Mouse (Mus musculus) erythroblast, embryonic 14.5 days (primary cell): ENCODE measurements around the gene Zdhhc18.

Experiments
- GATA1 ChIP-seq: IDR thresholded peaks from 2 replicates; pipeline ENCODE4 v1.6.1; 2012; ENCODE audit warnings: low read length, inconsistent platforms, mixed read lengths
- TAL1 ChIP-seq: IDR thresholded peaks from 3 replicates; pipeline ENCODE4 v1.6.1; 2012; ENCODE audit warnings: low read length, inconsistent platforms, mixed read lengths

GRCm38 (mm10) chr4:133656294-133656693 lies 6.3 kb upstream of the Zdhhc18 start:
- TF ChIP-seq GATA1 (no peak), TAL1 (no peak)
